Mouse (Mus musculus) limb, embryonic 14.5 days (tissue): ENCODE measurements around the gene B3gnt2. TPM values are rescaled to one million over a fixed set of nuclear protein-coding genes. Genes with fewer than 3 reads are reported as not detected.

Source experiments
- ATAC-seq: fragments of 200-750 bp; cut with Nextera tagmentation; 2 replicates; pipeline ENCODE4 v1.8.0; 2017; ENCODE audit warnings: low read depth, moderate number of reproducible peaks, moderate TSS enrichment; ENCODE audit not compliant: low FRiP score
- DNase-seq: peaks from one replicate; pipeline ENCODE4 v3.0.0-alpha.2; 2015; ENCODE audit warnings: low spot score
- H3K27ac ChIP-seq: fragments of 300-500 bp; sonication (generic); replicated peaks from 2 replicates; pipeline ENCODE4 v1.5.1; 2014; ENCODE audit warnings: low read depth, mild to moderate bottlenecking, low read length, moderate library complexity, mixed read lengths
- H3K27me3 ChIP-seq: fragments of 300-500 bp; sonication (generic); 2 replicates; pipeline ENCODE4 v1.6.1; 2014; ENCODE audit warnings: low read length, mixed read lengths; ENCODE audit not compliant: control insufficient read depth, insufficient read depth
- H3K36me3 ChIP-seq: fragments of 300-500 bp; sonication (generic); 2 replicates; pipeline ENCODE4 v1.6.1; 2014; ENCODE audit warnings: mild to moderate bottlenecking, low read length, moderate library complexity, mixed read lengths; ENCODE audit not compliant: control insufficient read depth, insufficient read depth
- H3K4me1 ChIP-seq: fragments of 300-500 bp; sonication (generic); 2 replicates; pipeline ENCODE4 v1.6.1; 2014; ENCODE audit warnings: antibody characterized with exemption, low read length, mixed read lengths; ENCODE audit not compliant: control insufficient read depth, insufficient read depth
- H3K4me2 ChIP-seq: fragments of 300-500 bp; sonication (generic); replicated peaks from 2 replicates; pipeline ENCODE4 v1.6.1; 2014; ENCODE audit warnings: low read depth, mild to moderate bottlenecking, low read length, moderate library complexity; ENCODE audit not compliant: severe bottlenecking
- H3K4me3 ChIP-seq: fragments of 300-500 bp; sonication (generic); replicated peaks from 2 replicates; pipeline ENCODE4 v1.5.1; 2014; ENCODE audit warnings: low read length
- H3K9ac ChIP-seq: fragments of 300-500 bp; sonication (generic); 2 replicates; pipeline ENCODE4 v1.6.1; 2014; ENCODE audit warnings: mild to moderate bottlenecking, low read depth, low read length, moderate library complexity; ENCODE audit not compliant: severe bottlenecking
- H3K9me3 ChIP-seq: fragments of 300-500 bp; sonication (generic); 2 replicates; pipeline ENCODE4 v1.6.1; 2016; ENCODE audit warnings: low read length; ENCODE audit not compliant: control insufficient read depth
- POLR2A ChIP-seq: fragments of 200-500 bp; IDR thresholded peaks from 2 replicates; pipeline ENCODE4 v1.8.0; 2012; ENCODE audit warnings: inconsistent platforms, mild to moderate bottlenecking, moderate library complexity, borderline replicate concordance; ENCODE audit not compliant: insufficient read depth, insufficient read length; ENCODE audit errors: extremely low read depth
- WGBS: fragments of 180-500 bp; shearing (Covaris S2); extraction: QIAGEN DNeasy Blood & Tissue Kit; methylation state at CpG from one replicate; pipeline ENCODE4 v1.1.7; 2014; 5-methylcytosine and 5-hydroxymethylcytosine counted together
- polyA plus RNA-seq, 2 experiments: library from polyadenylated mRNA; depleted of rRNA in 1 of 2; stranded (reverse) in 1 of 2; unstranded in 1 of 2; fragments of >200 nt; fragmentation: Nextera tagmentation in 1 of 2; extraction: Ambion mirVana in 1 of 2; gene quantifications; 2 replicates each; pipeline versions ENCODE4 v1.2.1 to v1.2.3; 2012 to 2014

The B3gnt2 gene
- polyA plus RNA-seq, 2 experiments = 6.2 to 9.7 TPM

DNA sequence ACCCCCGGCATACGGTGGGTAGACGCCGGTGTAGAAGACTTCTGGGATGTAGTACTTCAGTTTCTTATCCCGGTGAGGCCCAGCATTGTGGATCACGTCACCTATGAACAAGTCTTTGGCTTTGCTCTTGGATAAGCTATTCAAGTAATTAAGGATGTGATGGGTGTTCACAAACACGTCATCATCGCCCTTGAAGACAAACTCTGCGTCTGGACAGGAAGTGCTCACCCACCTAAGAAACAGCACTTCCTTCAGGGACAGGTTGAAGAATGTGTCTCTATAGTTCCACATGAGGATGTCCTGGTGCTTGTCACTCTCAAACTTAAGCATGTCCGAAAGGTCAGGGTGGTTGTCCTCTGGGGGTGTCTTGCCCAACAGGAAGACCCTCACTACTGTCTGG lies 24.5 kb downstream of the B3gnt2 start:
- no peaks in the 10 kb centered on the region for H3K27me3 ChIP-seq
- DNase-seq (no peak), ATAC-seq (no peak)
- H3K4me2 ChIP-seq = no peak overlapping the region
- no peak for TF ChIP-seq POLR2A
- no peaks in the 10 kb centered on the region; the same call in 1 of the 2 replicates for H3K4me1 ChIP-seq
- no peak overlapping the region for H3K4me3 ChIP-seq
- 93% methylated on average over 10 of the region's 10 CpGs for WGBS
- H3K9me3 ChIP-seq = no peaks in the 10 kb centered on the region
- H3K9ac ChIP-seq = no peak overlapping the region
- H3K27ac ChIP-seq = no peak overlapping the region
- no peaks in the 10 kb centered on the region for H3K36me3 ChIP-seq

DNA sequence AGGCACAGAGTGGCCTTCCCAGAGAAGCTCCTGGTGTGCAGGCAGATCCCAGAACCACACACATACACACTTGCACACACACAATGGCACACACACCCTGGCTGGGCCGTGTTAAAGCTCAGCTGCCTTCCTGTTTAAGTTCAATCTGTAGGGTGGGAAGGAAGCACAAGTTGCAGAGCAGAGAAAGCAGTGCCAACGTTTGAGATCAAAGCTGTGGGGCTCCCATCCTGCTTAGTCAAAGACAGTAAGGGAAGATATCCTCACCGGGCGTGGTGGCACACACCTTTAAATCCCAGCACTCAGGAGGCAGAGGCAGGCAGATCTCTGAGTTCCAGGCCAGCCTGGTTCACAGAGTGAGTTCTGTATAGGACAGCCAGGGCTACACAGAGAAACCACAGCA lies 28.2 kb downstream of the B3gnt2 start:
- H3K4me3 ChIP-seq = no peak overlapping the region
- H3K36me3 ChIP-seq = no peaks in the 10 kb centered on the region
- no peak for TF ChIP-seq POLR2A
- H3K4me1 ChIP-seq = 0 out of 2 replicates have a peak, but pooled peaks cover 3% of the 10 kb centered on the region
- no peak for ATAC-seq
- no peaks in the 10 kb centered on the region for H3K9me3 ChIP-seq
- H3K4me2 ChIP-seq = no peak overlapping the region
- no peak for DNase-seq
- WGBS = 81% methylated on average over 4 of the region's 4 CpGs
- no peak overlapping the region for H3K27ac ChIP-seq
- H3K27me3 ChIP-seq = no peaks in the 10 kb centered on the region
- H3K9ac ChIP-seq = no peak overlapping the region

DNA sequence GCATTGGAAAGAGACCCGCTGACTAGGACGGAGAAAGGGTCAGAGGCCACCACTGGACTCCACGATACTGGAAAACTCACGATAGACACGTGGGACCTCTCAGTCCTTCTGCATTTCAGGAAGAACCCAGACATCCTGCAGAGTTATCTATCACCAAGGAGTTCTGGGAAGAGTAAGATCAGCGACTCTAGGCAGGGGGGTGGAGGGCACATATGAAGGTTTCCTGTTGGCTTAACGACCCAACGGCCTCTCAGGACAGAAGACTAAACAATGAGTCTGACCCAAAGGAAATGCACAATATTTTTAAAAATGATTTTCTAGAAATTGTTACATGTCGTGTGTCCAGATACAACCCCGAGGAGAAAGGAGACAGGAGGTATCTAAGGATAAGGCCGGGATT lies 28.8 kb downstream of the B3gnt2 start:
- no peaks in the 10 kb centered on the region for H3K9me3 ChIP-seq
- WGBS = 86% methylated on average over 11 of the region's 11 CpGs
- no peak overlapping the region for H3K9ac ChIP-seq
- H3K4me3 ChIP-seq = no peak overlapping the region
- H3K4me1 ChIP-seq = 0 out of 2 replicates have a peak, but pooled peaks cover 3% of the 10 kb centered on the region
- TF ChIP-seq POLR2A = no peak
- no peaks in the 10 kb centered on the region for H3K27me3 ChIP-seq
- no peak overlapping the region for H3K27ac ChIP-seq
- DNase-seq (no peak), ATAC-seq (no peak)
- H3K36me3 ChIP-seq = no peaks in the 10 kb centered on the region
- no peak overlapping the region for H3K4me2 ChIP-seq

DNA sequence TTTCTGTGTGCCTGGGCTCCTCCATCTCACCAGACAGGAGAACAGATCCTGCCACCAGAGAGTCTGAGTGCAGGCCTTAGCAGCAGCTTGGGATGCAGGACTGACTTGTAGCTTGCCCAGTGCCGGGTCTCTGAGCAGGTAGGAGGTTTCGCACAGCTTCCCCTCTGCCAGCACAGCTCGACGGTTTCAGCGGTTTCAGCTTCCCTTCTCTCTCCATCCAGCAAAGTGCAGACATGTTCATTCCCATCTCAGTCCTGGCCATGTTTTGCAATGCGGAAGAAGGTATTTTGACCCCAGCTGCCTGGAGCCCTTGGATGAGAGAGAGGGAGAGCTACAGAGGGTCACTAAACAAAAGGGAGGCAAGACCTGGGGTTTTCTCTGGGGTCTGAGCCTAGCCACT lies 30.1 kb downstream of the B3gnt2 start:
- H3K9me3 ChIP-seq = no peaks in the 10 kb centered on the region

DNA sequence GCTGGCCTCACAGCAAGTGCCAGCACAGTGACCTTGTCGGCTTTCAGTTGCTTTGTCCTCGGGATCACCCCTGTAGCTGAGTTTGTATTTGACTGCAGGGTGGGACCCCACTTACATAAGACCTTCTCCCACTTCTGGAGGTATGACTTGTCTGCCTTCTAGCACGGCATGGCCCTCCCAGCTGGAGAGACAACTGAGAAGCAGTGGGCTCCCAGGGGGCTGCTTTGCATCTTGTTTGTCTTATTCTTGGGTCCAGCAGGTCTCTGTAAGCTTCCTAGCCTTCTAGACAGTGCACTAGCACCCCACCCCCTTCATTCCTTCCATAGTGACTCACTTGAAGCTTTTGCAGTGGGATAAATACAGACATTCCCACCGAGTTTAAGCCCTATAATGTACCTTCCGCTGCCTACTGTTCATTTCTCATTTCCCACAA lies 30.6 kb downstream of the B3gnt2 start:
- no peak for TF ChIP-seq POLR2A
- no peak for DNase-seq
- H3K9me3 ChIP-seq = no peaks in the 10 kb centered on the region
- H3K4me2 ChIP-seq = no peak overlapping the region
- no peak overlapping the region for H3K27ac ChIP-seq
- 56% methylated on average over 5 of the region's 5 CpGs for WGBS
- no peak for ATAC-seq
- H3K9ac ChIP-seq = no peak overlapping the region
- no peak overlapping the region for H3K4me3 ChIP-seq
- H3K27me3 ChIP-seq = no peaks in the 10 kb centered on the region
- H3K4me1 ChIP-seq = 0 out of 2 replicates have a peak, but pooled peaks cover 3% of the 10 kb centered on the region
- H3K36me3 ChIP-seq = no peaks in the 10 kb centered on the region

More for the DNA sequence above, 30.1 kb downstream of the B3gnt2 start:
- 71% methylated on average over 6 of the region's 6 CpGs for WGBS
- Histone ChIP-seq H3K9ac (no peak overlapping the region), H3K4me3 (no peak overlapping the region), H3K4me2 (no peak overlapping the region), H3K27ac (no peak overlapping the region), H3K36me3 (no peaks in the 10 kb centered on the region), H3K4me1 (0 out of 2 replicates have a peak, but pooled peaks cover 3% of the 10 kb centered on the region), H3K27me3 (no peaks in the 10 kb centered on the region)
- DNase-seq (no peak), ATAC-seq (no peak)
- no peak for TF ChIP-seq POLR2A
